Mouse (Mus musculus): ENCODE results near the gene Gcsh.

DNA sequence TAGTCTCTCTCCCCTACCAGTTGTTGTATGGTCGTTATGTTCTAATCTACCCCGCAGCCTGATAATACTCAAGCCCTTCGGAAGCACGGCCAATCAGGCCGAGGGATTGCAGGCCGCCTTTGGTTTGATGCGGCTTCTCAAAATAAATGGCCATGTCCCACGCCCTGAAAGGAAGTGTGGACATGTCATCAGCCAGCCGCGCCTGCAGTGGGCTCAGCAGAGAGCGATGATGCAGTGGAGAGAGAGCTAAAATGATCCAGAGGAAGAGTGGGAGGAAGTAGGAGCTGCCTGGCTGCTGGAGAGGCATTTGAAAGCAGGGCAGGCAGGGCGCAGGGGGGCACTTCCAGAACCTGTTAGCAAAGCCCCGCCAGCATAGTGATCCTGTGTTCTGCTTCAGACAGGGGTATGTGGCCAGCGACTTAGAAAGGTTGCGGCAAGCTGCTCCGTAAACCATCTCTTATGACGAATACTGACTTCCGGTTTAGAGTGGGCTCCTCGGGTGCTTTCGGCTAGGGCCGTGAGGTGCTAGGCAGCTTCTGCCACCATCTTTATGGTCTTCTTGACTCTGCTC, 47.0 kb downstream of the Gcsh start:
- TF ChIP-seq CTCF (conservative IDR thresholded peaks at IDR 0.05; ENCODE audit: low read length): no peak
- no peak for TF ChIP-seq NANOG (IDR thresholded peaks at IDR 0.05; ENCODE audit: borderline replicate concordance, low read length)
- TF ChIP-seq POU5F1 (IDR thresholded peaks at IDR 0.05; ENCODE audit: borderline replicate concordance, low read length): no peak

Measured in E14TG2a.4 (cell line).